Mouse (Mus musculus): ENCODE data around the gene Igtp. TPM values are rescaled to one million over a fixed set of nuclear protein-coding genes. Genes with fewer than 3 reads are reported as not detected.

Igtp gene
- 1 to 10 TPM; 9.8 TPM for total RNA-seq (2023)

GRCm38 (mm10) chr11:58199229-58200037 lies at the start of gene Igtp, which contains the start of gene Irgm2:
TSS of gene Igtp (plus strand) at chr11:58199556.
TSS of gene Irgm2 (plus strand) at chr11:58199618.

GRCm38 (mm10) chr11:58168167-58168915 lies 31.0 kb upstream of the Igtp start, which contains the start of gene Gemin5:
TSS of gene Gemin5 (minus strand) at chr11:58168539.

GRCm38 (mm10) chr11:58171459-58172091 lies 27.8 kb upstream of the Igtp start, which contains the start of gene Mrpl22:
TSS of gene Mrpl22 (plus strand) at chr11:58171661.

Other genes with a start within 250 kb of the Igtp start
- 10 to 100 TPM; 53.0 to 57.9 TPM for gene Larp1, start 190.5 kb upstream of the Igtp start, total RNA-seq (2023)
- gene Gm12248, start 106.4 kb upstream of the Igtp start, total RNA-seq (2023), result not detected
- 10 to 100 TPM; 40.6 to 40.8 TPM for gene Cnot8, start 95.4 kb upstream of the Igtp start, total RNA-seq (2023)
- gene Gemin5, start 31.0 kb upstream of the Igtp start, total RNA-seq (2023), result 1 to 10 TPM; 7.3 to 8.3 TPM
- 10 to 100 TPM; 17.1 to 21.2 TPM for gene Mrpl22, start 27.9 kb upstream of the Igtp start, total RNA-seq (2023)
- gene Irgm2, start 62 bp downstream of the Igtp start, total RNA-seq (2023), result 1 to 10 TPM; 6.6 to 7.5 TPM
- gene 4930438A08Rik, start 75.2 kb downstream of the Igtp start, total RNA-seq (2023), result 10 to 100 TPM; 78.3 to 95.3 TPM
- gene Zfp692, start 107.5 kb downstream of the Igtp start, total RNA-seq (2023), result 10 to 100 TPM; 10.7 to 13.9 TPM
- gene Zfp672, start 130.8 kb downstream of the Igtp start, total RNA-seq (2023), result 10 to 100 TPM; 21.6 to 22.7 TPM
- gene Sh3bp5l, start 131.2 kb downstream of the Igtp start, total RNA-seq (2023), result 10 to 100 TPM; 28.1 to 32.3 TPM
- not detected for gene Lypd8, start 179.5 kb downstream of the Igtp start, total RNA-seq (2023)
- not detected for gene 1810065E05Rik, start 221.6 kb downstream of the Igtp start, total RNA-seq (2023)
- gene Gm12253, start 233.0 kb downstream of the Igtp start, total RNA-seq (2023), result not detected

All from neutrophil, adult 59 days (primary cell).